Mouse (Mus musculus) CD4-positive helper T cell, adult 2 months (primary cell): ENCODE measurements around the gene Klc3.
A peak's percentile ranks its signal among the peaks of the same experiment; 100 is the strongest.

Experiments
- DNase-seq: peaks from one replicate; pipeline ENCODE4 v3.0.0-alpha.2; 2012; ENCODE audit warnings: low read depth, missing footprints, low spot score

The Klc3 gene

DNA sequence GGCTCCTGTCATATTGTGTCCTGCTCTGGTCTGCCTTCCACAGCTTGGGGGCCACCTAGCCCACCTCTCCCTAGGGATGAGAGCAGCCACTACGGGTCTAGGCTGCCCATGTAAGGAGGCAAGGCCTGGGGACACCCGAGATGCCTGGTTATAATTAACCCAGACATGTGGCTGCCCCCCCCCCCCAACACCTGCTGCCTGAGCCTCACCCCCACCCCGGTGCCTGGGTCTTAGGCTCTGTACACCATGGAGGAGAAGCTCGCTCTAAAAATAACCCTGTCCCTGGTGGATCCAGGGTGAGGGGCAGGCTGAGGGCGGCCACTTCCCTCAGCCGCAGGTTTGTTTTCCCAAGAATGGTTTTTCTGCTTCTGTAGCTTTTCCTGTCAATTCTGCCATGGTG is 5.8 kb upstream of the Klc3 start:
- no peak for DNase-seq

DNA sequence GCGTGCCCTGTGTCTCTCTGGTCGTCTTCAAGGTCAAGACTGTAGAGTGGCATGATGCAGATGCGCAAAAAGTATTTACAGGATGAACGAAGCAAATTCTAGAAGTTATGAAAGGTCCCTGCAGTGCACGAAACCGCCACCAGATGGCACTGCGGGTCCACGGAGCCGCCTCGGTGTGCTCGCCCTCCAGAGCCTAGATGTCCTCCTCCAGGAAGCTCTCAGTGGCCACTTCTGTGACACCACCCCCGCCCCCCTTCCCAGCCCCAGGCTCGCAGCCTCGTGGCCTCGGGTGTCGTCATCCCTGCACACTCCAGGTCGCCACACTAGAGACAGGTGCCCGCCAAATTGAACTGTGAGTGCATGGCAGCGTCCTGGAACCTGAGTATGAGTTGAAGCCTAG is 1.5 kb upstream of the Klc3 start:
- peak; percentile 83 for DNase-seq

GRCm38 (mm10) chr7:19404476-19404875 is 572 bp upstream of the Klc3 start, which contains the start of gene Ckm:
Ckm (plus strand) TSS chr7:19404776.
- DNase-seq, result no peak

DNA sequence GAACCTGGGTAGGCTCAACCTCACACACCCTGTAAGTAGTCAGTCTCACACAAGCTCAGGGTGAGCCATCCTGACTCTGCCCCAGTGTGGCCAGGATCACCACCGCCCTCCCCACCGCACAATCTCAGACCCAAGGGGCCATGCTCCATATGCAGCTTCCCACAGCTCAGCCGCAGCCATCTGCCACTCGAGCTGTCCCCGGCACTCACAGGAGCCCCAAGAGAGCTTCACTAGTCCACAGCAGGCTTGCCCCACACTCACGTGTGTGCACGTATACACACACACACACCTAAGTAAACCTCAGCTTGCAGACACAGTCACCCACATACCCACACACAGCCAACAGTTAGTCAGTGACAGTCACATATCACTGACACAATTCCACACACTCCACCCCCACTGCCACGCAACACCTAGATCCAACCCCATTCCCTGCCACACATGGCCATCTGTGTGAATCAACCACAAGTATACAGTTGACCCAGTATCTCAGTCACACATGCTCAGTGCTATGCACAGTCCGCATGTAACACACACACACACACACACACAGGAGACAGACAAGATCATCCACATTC is 1.3 kb downstream of the Klc3 start:
- no peak for DNase-seq

- peak; percentile 31 for DNase-seq
Observed at GRCm38 (mm10) chr7:19400946-19401345, 3.0 kb downstream of the Klc3 start.

DNA sequence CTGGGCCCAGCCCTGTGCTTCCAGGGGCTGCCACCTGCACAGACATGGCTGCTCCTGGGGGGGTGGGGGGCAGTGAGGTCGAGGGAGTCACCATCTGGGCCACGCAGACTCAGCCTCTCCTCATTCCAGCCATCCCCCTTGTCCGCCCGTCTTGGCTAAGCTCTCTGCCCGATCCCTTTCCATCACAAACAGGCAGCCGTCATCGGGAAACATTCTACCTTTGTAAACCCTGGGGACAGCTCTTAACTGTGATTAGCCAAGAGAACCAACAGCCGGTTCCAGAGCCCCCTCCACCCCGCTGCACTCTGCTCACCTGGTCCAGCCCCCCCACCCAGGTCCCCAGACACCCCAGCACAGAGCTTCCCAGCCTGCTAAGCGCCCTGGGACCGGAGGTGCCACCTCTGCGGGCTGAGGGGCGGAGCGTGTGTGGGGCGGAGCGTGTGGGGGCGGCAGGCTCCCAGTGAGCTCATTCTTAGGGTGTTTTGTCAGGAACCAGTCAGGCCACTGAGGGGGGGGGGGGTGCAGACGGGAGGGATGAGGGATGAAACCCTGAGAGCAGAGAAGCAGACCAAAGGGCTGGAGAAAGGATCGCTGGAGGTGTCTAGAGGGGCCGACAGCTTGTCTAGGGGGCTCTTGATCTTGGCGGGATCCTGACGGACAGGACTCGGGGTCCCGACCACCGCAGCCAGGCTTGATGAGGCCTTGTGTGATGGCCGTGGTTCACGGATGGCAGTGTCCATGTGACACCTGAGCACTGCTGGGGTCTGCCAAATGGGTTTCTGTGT is 4.2 kb downstream of the Klc3 start:
- DNase-seq, result peak; percentile 83

DNA sequence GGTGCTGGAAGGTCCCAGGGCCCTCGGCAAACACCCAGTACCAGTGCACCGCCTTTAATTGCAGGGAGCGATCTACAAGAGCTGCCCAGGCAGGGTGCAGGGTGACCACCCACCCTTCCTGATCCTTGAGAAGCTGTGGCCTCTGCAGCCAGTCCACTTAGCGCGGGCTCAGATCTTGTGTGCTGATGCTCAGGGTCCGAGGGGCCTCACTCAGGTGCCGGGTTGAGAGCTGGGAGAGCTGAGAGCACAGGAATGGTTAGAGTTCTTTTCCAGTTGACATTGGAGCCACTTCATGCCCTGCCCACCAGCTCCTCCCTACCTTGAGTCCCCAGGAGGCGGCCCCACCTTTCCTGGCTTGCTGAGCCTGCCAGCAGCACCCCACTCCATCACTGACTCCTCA is 9.4 kb downstream of the Klc3 start:
- DNase-seq, result no peak

- no peak for DNase-seq
Observed at GRCm38 (mm10) chr7:19388699-19389413, 15.0 kb downstream of the Klc3 start.

DNA sequence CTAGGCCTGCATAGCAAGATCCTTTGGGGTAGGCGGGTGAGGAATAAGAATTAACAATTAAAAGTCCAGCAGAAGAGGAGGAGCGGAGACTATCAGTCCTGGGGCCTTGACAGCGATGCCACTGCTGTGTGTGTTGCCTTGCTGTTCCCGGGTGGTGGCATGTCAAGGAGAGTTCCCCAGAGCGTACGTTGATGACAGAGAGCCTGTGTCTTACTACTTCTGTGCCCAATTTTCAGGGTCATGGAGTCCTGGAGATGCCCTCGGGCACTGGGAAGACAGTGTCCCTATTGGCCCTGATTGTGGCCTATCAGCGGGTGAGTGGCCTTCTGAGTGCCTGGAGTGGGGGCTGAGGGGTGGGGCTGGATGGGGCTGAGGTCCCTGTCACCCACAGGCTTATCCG is 20.2 kb downstream of the Klc3 start:
- DNase-seq, result no peak

DNA sequence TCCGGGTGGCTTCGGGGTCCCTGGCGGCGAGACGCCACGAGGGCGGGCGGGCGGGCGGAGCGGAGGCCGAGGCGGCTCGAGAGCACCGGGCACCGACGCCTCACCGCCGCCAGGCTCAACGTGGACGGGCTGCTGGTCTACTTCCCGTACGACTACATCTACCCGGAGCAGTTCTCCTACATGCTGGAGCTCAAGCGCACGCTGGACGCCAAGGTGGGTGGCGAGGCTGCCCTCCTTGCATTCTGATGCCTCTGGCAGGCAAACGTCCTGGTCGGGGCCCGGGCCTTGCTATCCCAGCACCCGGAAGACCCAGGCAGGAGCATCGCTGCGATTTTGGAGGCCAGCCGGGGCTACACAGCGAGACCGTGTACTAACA is 21.8 kb downstream of the Klc3 start:
- DNase-seq, result no peak

- peak; percentile 99 for DNase-seq
Observed at GRCm38 (mm10) chr7:19381377-19382165, 22.3 kb downstream of the Klc3 start, which contains the start of gene Ercc2. Ercc2 (plus strand) TSS chr7:19382010.

- no peak for DNase-seq
Observed at GRCm38 (mm10) chr7:19378049-19378448, 25.9 kb downstream of the Klc3 start.

- DNase-seq, result no peak
Observed at GRCm38 (mm10) chr7:19376019-19376418, 27.9 kb downstream of the Klc3 start.

DNA sequence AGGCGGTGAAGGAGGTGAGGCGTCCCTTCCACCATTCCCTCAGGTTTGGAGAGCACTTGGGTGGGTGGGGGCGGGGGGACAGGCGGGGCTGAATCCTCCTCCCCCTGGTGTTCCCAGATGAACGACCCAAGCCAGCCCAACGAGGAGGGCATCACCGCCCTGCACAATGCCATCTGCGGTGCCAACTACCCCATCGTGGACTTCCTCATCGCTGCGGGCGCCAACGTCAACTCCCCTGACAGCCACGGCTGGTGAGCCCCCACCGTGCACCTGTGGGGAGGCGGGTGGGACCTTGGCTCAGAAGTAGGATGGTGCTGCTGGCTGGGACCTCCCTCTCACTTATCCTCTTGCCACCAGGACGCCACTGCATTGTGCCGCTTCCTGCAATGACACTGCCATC is 28.5 kb downstream of the Klc3 start:
- no peak for DNase-seq

GRCm38 (mm10) chr7:19373367-19373766 is 30.5 kb downstream of the Klc3 start:
- DNase-seq, result no peak

GRCm38 (mm10) chr7:19369823-19370425 is 34.0 kb downstream of the Klc3 start:
- peak; percentile 73 for DNase-seq

DNA sequence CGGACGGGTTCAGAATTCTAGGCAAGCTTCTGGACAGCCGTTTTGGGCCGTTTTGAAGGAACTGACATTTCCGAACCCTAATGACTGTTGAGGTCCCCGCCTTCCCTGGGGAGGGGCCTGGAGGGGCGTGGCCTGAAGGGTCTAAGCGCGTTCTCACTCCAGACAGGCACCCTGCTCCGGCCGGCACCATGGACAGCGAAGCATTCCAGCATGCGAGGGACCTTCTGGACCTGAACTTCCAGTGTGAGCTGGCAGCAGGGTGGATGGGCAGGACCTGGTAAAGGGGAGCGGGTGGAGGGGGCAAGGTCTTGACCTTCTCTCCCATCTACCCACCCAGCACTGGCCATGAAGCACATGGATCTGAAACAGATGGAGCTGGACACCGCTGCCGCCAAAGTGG is 35.5 kb downstream of the Klc3 start:
- DNase-seq, result no peak

- DNase-seq, result no peak
Observed at GRCm38 (mm10) chr7:19365376-19365775, 38.5 kb downstream of the Klc3 start.

GRCm38 (mm10) chr7:19363881-19364280 is 40.0 kb downstream of the Klc3 start:
- DNase-seq, result peak; percentile 66

DNA sequence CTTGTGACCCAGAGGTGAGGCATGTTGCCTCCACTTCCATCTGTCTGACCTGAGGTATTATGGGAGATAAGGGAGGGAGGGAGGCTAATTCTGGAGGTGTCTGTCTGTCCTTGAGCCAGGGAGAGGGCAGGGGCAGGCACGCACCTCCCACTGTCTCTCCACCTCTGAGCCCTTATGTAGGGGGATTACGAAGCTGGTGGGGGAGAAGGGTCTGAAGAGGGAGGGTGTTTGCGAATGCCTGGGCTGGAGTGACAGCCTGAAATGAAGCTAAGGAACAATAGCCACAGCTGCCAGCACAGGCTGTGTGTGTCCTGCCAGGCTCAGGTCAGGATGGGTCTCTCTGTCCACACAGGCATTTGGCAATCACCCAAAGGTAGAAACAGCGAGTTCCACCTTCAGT is 41.6 kb downstream of the Klc3 start:
- DNase-seq, result no peak

- peak; percentile 84 for DNase-seq
Observed at GRCm38 (mm10) chr7:19361720-19362119, 42.2 kb downstream of the Klc3 start.
